Mouse (Mus musculus): ENCODE results near the gene Etv4. TPM values are rescaled to one million over a fixed set of nuclear protein-coding genes. Genes with fewer than 3 reads are reported as not detected.

Gene Etv4
- polyA plus RNA-seq, 1 experiment from 2014 or later: 12.6 TPM

GRCm38 (mm10) chr11:101772449-101772848 is 12.7 kb downstream of the Etv4 start:
- peak overlapping the region; percentile 44 for H3K4me2 ChIP-seq (replicated peaks)
- H3K9ac ChIP-seq: no peak overlapping the region
- peak; percentile 40; the same call in 1 of the 2 replicates for ATAC-seq (ENCODE audit: low FRiP score)
- no peak overlapping the region for H3K27ac ChIP-seq
- peak; percentile 40 for DNase-seq (ENCODE audit: low spot score)
- WGBS: under 1% methylated on average over 16 of the region's 16 CpGs
- H3K27me3 ChIP-seq (ENCODE audit: control insufficient read depth, insufficient read depth, low read length): peaks cover 39% of the 10 kb centered on the region
- no peaks in the 10 kb centered on the region; the same call in 1 of the 2 replicates for H3K4me1 ChIP-seq (replicated peaks; ENCODE audit: control insufficient read depth, insufficient read depth, low read length)
- peaks cover 22% of the 10 kb centered on the region for H3K36me3 ChIP-seq (replicated peaks; ENCODE audit: control insufficient read depth, insufficient read depth)
- peak overlapping the region; percentile 14; the same call in 1 of the 2 replicates for H3K4me3 ChIP-seq (replicated peaks; ENCODE audit: low read length)
- H3K9me3 ChIP-seq (ENCODE audit: control insufficient read depth, low read length): no peaks in the 10 kb centered on the region

- 6% methylated on average over 5 of the region's 5 CpGs for WGBS
- ATAC-seq (ENCODE audit: low FRiP score): no peak
- peaks cover 26% of the 10 kb centered on the region for H3K36me3 ChIP-seq (replicated peaks; ENCODE audit: control insufficient read depth, insufficient read depth)
- no peak overlapping the region for H3K9ac ChIP-seq
- no peak overlapping the region for H3K4me3 ChIP-seq (replicated peaks; ENCODE audit: low read length)
- no peak overlapping the region for H3K27ac ChIP-seq
- H3K4me1 ChIP-seq (replicated peaks; ENCODE audit: control insufficient read depth, insufficient read depth, low read length): no peaks in the 10 kb centered on the region; the same call in 1 of the 2 replicates
- no peaks in the 10 kb centered on the region for H3K9me3 ChIP-seq (ENCODE audit: control insufficient read depth, low read length)
- H3K4me2 ChIP-seq (replicated peaks): peak overlapping the region; percentile 44; the same call in 1 of the 2 replicates
- no peak for DNase-seq (ENCODE audit: low spot score)
- peaks cover 39% of the 10 kb centered on the region for H3K27me3 ChIP-seq (ENCODE audit: control insufficient read depth, insufficient read depth, low read length)
Observed at GRCm38 (mm10) chr11:101772027-101772426, 13.1 kb downstream of the Etv4 start.

GRCm38 (mm10) chr11:101770266-101770665 is 14.9 kb downstream of the Etv4 start:
- no peak overlapping the region for H3K4me2 ChIP-seq (replicated peaks)

GRCm38 (mm10) chr11:101768721-101769120 is 16.4 kb downstream of the Etv4 start:
- Histone ChIP-seq H3K9me3 (ENCODE audit: control insufficient read depth, low read length) (no peaks in the 10 kb centered on the region), H3K9ac (no peak overlapping the region), H3K27ac (no peak overlapping the region), H3K27me3 (ENCODE audit: control insufficient read depth, insufficient read depth, low read length) (peaks cover 23% of the 10 kb centered on the region), H3K4me2 (replicated peaks) (no peak overlapping the region), H3K4me3 (replicated peaks; ENCODE audit: low read length) (no peak overlapping the region), H3K4me1 (replicated peaks; ENCODE audit: control insufficient read depth, insufficient read depth, low read length) (no peaks in the 10 kb centered on the region; the same call in 1 of the 2 replicates), H3K36me3 (replicated peaks; ENCODE audit: control insufficient read depth, insufficient read depth) (peaks cover 57% of the 10 kb centered on the region)
- ATAC-seq (ENCODE audit: low FRiP score) (no peak), DNase-seq (ENCODE audit: low spot score) (no peak)
- WGBS: 94% methylated on average over 6 of the region's 6 CpGs

More at GRCm38 (mm10) chr11:101770266-101770665, 14.9 kb downstream of the Etv4 start:
- Histone ChIP-seq H3K27ac (no peak overlapping the region), H3K9ac (no peak overlapping the region), H3K4me1 (replicated peaks; ENCODE audit: control insufficient read depth, insufficient read depth, low read length) (no peaks in the 10 kb centered on the region; the same call in 1 of the 2 replicates), H3K27me3 (ENCODE audit: control insufficient read depth, insufficient read depth, low read length) (peaks cover 34% of the 10 kb centered on the region), H3K9me3 (ENCODE audit: control insufficient read depth, low read length) (no peaks in the 10 kb centered on the region), H3K4me3 (replicated peaks; ENCODE audit: low read length) (no peak overlapping the region), H3K36me3 (replicated peaks; ENCODE audit: control insufficient read depth, insufficient read depth) (peaks cover 43% of the 10 kb centered on the region)
- WGBS: 85% methylated on average over 12 of the region's 12 CpGs
- ATAC-seq (ENCODE audit: low FRiP score) (no peak), DNase-seq (ENCODE audit: low spot score) (no peak)

- H3K9me3 ChIP-seq (ENCODE audit: control insufficient read depth, low read length): no peaks in the 10 kb centered on the region
- DNase-seq (ENCODE audit: low spot score): no peak
- H3K4me1 ChIP-seq (replicated peaks; ENCODE audit: control insufficient read depth, insufficient read depth, low read length): no peaks in the 10 kb centered on the region
- no peak overlapping the region for H3K9ac ChIP-seq
- H3K27ac ChIP-seq: no peak overlapping the region
- peaks cover 69% of the 10 kb centered on the region for H3K36me3 ChIP-seq (replicated peaks; ENCODE audit: control insufficient read depth, insufficient read depth)
- 64% methylated on average over 5 of the region's 5 CpGs for WGBS
- ATAC-seq (ENCODE audit: low FRiP score): no peak
- no peak overlapping the region for H3K4me3 ChIP-seq (replicated peaks; ENCODE audit: low read length)
- H3K27me3 ChIP-seq (ENCODE audit: control insufficient read depth, insufficient read depth, low read length): peaks cover 12% of the 10 kb centered on the region
- H3K4me2 ChIP-seq (replicated peaks): no peak overlapping the region
Observed at GRCm38 (mm10) chr11:101767326-101767725, 17.8 kb downstream of the Etv4 start.

GRCm38 (mm10) chr11:101764546-101764945 is 20.6 kb downstream of the Etv4 start:
- WGBS: 93% methylated on average over 8 of the region's 8 CpGs
- ATAC-seq (ENCODE audit: low FRiP score): no peak
- Histone ChIP-seq H3K4me1 (replicated peaks; ENCODE audit: control insufficient read depth, insufficient read depth, low read length) (no peaks in the 10 kb centered on the region), H3K9ac (no peak overlapping the region), H3K27me3 (ENCODE audit: control insufficient read depth, insufficient read depth, low read length) (no peaks in the 10 kb centered on the region), H3K36me3 (replicated peaks; ENCODE audit: control insufficient read depth, insufficient read depth) (peaks cover 93% of the 10 kb centered on the region), H3K27ac (no peak overlapping the region), H3K4me2 (replicated peaks) (no peak overlapping the region), H3K4me3 (replicated peaks; ENCODE audit: low read length) (no peak overlapping the region), H3K9me3 (ENCODE audit: control insufficient read depth, low read length) (no peaks in the 10 kb centered on the region)
- DNase-seq (ENCODE audit: low spot score): no peak

- Histone ChIP-seq H3K4me3 (replicated peaks; ENCODE audit: low read length) (no peak overlapping the region), H3K27me3 (ENCODE audit: control insufficient read depth, insufficient read depth, low read length) (no peaks in the 10 kb centered on the region), H3K4me2 (replicated peaks) (no peak overlapping the region), H3K9ac (no peak overlapping the region), H3K4me1 (replicated peaks; ENCODE audit: control insufficient read depth, insufficient read depth, low read length) (no peaks in the 10 kb centered on the region), H3K36me3 (replicated peaks; ENCODE audit: control insufficient read depth, insufficient read depth) (peaks cover 93% of the 10 kb centered on the region), H3K9me3 (ENCODE audit: control insufficient read depth, low read length) (no peaks in the 10 kb centered on the region), H3K27ac (no peak overlapping the region)
- DNase-seq (ENCODE audit: low spot score) (peak; percentile 85), ATAC-seq (ENCODE audit: low FRiP score) (no peak)
- WGBS: 57% methylated on average over 7 of the region's 7 CpGs
Observed at GRCm38 (mm10) chr11:101763723-101764122, 21.4 kb downstream of the Etv4 start.

GRCm38 (mm10) chr11:101759530-101759929 is 25.6 kb downstream of the Etv4 start:
- Histone ChIP-seq H3K27me3 (ENCODE audit: control insufficient read depth, insufficient read depth, low read length) (no peaks in the 10 kb centered on the region), H3K27ac (no peak overlapping the region), H3K4me3 (replicated peaks; ENCODE audit: low read length) (no peak overlapping the region), H3K4me1 (replicated peaks; ENCODE audit: control insufficient read depth, insufficient read depth, low read length) (no peaks in the 10 kb centered on the region), H3K4me2 (replicated peaks) (no peak overlapping the region), H3K9me3 (ENCODE audit: control insufficient read depth, low read length) (no peaks in the 10 kb centered on the region), H3K36me3 (replicated peaks; ENCODE audit: control insufficient read depth, insufficient read depth) (peaks cover 95% of the 10 kb centered on the region), H3K9ac (no peak overlapping the region)
- 98% methylated on average over 3 of the region's 3 CpGs for WGBS
- DNase-seq (ENCODE audit: low spot score) (no peak), ATAC-seq (ENCODE audit: low FRiP score) (no peak)

GRCm38 (mm10) chr11:101758431-101758830 is 26.7 kb downstream of the Etv4 start:
- ATAC-seq (ENCODE audit: low FRiP score): no peak
- H3K27ac ChIP-seq: no peak overlapping the region
- H3K4me3 ChIP-seq (replicated peaks; ENCODE audit: low read length): no peak overlapping the region
- peaks cover 95% of the 10 kb centered on the region for H3K36me3 ChIP-seq (replicated peaks; ENCODE audit: control insufficient read depth, insufficient read depth)
- H3K27me3 ChIP-seq (ENCODE audit: control insufficient read depth, insufficient read depth, low read length): no peaks in the 10 kb centered on the region
- 68% methylated on average over 5 of the region's 5 CpGs for WGBS
- no peak overlapping the region for H3K4me2 ChIP-seq (replicated peaks)
- no peaks in the 10 kb centered on the region for H3K4me1 ChIP-seq (replicated peaks; ENCODE audit: control insufficient read depth, insufficient read depth, low read length)
- H3K9me3 ChIP-seq (ENCODE audit: control insufficient read depth, low read length): no peaks in the 10 kb centered on the region
- no peak overlapping the region for H3K9ac ChIP-seq
- DNase-seq (ENCODE audit: low spot score): no peak

GRCm38 (mm10) chr11:101757366-101757765 is 27.8 kb downstream of the Etv4 start:
- ATAC-seq (ENCODE audit: low FRiP score): no peak
- H3K27ac ChIP-seq: no peak overlapping the region
- 86% methylated on average over 8 of the region's 8 CpGs for WGBS

More at GRCm38 (mm10) chr11:101757366-101757765, 27.8 kb downstream of the Etv4 start:
- no peaks in the 10 kb centered on the region for H3K27me3 ChIP-seq (ENCODE audit: control insufficient read depth, insufficient read depth, low read length)
- no peaks in the 10 kb centered on the region for H3K9me3 ChIP-seq (ENCODE audit: control insufficient read depth, low read length)
- DNase-seq (ENCODE audit: low spot score): no peak
- peaks cover 97% of the 10 kb centered on the region for H3K36me3 ChIP-seq (replicated peaks; ENCODE audit: control insufficient read depth, insufficient read depth)
- no peaks in the 10 kb centered on the region for H3K4me1 ChIP-seq (replicated peaks; ENCODE audit: control insufficient read depth, insufficient read depth, low read length)
- H3K4me3 ChIP-seq (replicated peaks; ENCODE audit: low read length): no peak overlapping the region
- H3K4me2 ChIP-seq (replicated peaks): no peak overlapping the region
- H3K9ac ChIP-seq: no peak overlapping the region
